Mouse (Mus musculus) embryo, embryonic 9.5 days (tissue): ENCODE measurements at regions not wholly inside any gene's neighbourhood (a gene's known extent, or its start where the extent isn't known, plus 50 kb on each side); places are given as distances from the start of the nearest gene placed in this dataset.

Experiments used
- DNase-seq: peaks from one replicate; pipeline ENCODE4 v3.0.0-alpha.2; 2017; ENCODE audit errors: extremely low spot score

GRCm38 (mm10) chr15:70920138-70920537 lies 2914.2 kb upstream of the Gm6569 start:
- DNase-seq, result no peak

- peak; percentile 63 for DNase-seq
Measured at GRCm38 (mm10) chr15:70920862-70921261, 2913.5 kb upstream of the Gm6569 start.
